Mouse (Mus musculus): ENCODE data around the gene Tdg. TPM values are rescaled to one million over a fixed set of nuclear protein-coding genes. Genes with fewer than 3 reads are reported as not detected.

The Tdg gene
- polyA plus RNA-seq, 1 experiment: 137 TPM

- TF ChIP-seq CTCF (IDR thresholded peaks at IDR 0.05; ENCODE audit: borderline replicate concordance, extremely low read depth, insufficient read depth, insufficient read length): no peak
- TF ChIP-seq POLR2A (IDR thresholded peaks at IDR 0.05; ENCODE audit: borderline replicate concordance, extremely low read depth, insufficient read depth, insufficient read length, poor library complexity, severe bottlenecking): no peak
- DNase-seq (ENCODE audit: low read depth): no peak
Measured at GRCm38 (mm10) chr10:82639032-82639698, 9.5 kb downstream of the Tdg start.

- DNase-seq (ENCODE audit: low read depth): no peak
- TF ChIP-seq CTCF (IDR thresholded peaks at IDR 0.05; ENCODE audit: borderline replicate concordance, extremely low read depth, insufficient read depth, insufficient read length): no peak
- no peak for TF ChIP-seq POLR2A (IDR thresholded peaks at IDR 0.05; ENCODE audit: borderline replicate concordance, extremely low read depth, insufficient read depth, insufficient read length, poor library complexity, severe bottlenecking)
Measured at GRCm38 (mm10) chr10:82641481-82641880, 11.9 kb downstream of the Tdg start.

- TF ChIP-seq CTCF (IDR thresholded peaks at IDR 0.05; ENCODE audit: borderline replicate concordance, extremely low read depth, insufficient read depth, insufficient read length): no peak
- TF ChIP-seq POLR2A (IDR thresholded peaks at IDR 0.05; ENCODE audit: borderline replicate concordance, extremely low read depth, insufficient read depth, insufficient read length, poor library complexity, severe bottlenecking): no peak
- DNase-seq (ENCODE audit: low read depth): no peak
Measured at GRCm38 (mm10) chr10:82646083-82646482, 16.5 kb downstream of the Tdg start.

GRCm38 (mm10) chr10:82647205-82647811 lies 17.7 kb downstream of the Tdg start:
- DNase-seq (ENCODE audit: low read depth): no peak
- TF ChIP-seq CTCF (IDR thresholded peaks at IDR 0.05; ENCODE audit: borderline replicate concordance, extremely low read depth, insufficient read depth, insufficient read length): no peak
- TF ChIP-seq POLR2A (IDR thresholded peaks at IDR 0.05; ENCODE audit: borderline replicate concordance, extremely low read depth, insufficient read depth, insufficient read length, poor library complexity, severe bottlenecking): no peak

- no peak for DNase-seq (ENCODE audit: low read depth)
- TF ChIP-seq POLR2A (IDR thresholded peaks at IDR 0.05; ENCODE audit: borderline replicate concordance, extremely low read depth, insufficient read depth, insufficient read length, poor library complexity, severe bottlenecking) (no peak), CTCF (IDR thresholded peaks at IDR 0.05; ENCODE audit: borderline replicate concordance, extremely low read depth, insufficient read depth, insufficient read length) (no peak)
Measured at GRCm38 (mm10) chr10:82651221-82651620, 21.6 kb downstream of the Tdg start.

GRCm38 (mm10) chr10:82652625-82653024 lies 23.0 kb downstream of the Tdg start:
- TF ChIP-seq CTCF (IDR thresholded peaks at IDR 0.05; ENCODE audit: borderline replicate concordance, extremely low read depth, insufficient read depth, insufficient read length) (no peak), POLR2A (IDR thresholded peaks at IDR 0.05; ENCODE audit: borderline replicate concordance, extremely low read depth, insufficient read depth, insufficient read length, poor library complexity, severe bottlenecking) (no peak)
- no peak for DNase-seq (ENCODE audit: low read depth)

- TF ChIP-seq POLR2A (IDR thresholded peaks at IDR 0.05; ENCODE audit: borderline replicate concordance, extremely low read depth, insufficient read depth, insufficient read length, poor library complexity, severe bottlenecking) (no peak), CTCF (IDR thresholded peaks at IDR 0.05; ENCODE audit: borderline replicate concordance, extremely low read depth, insufficient read depth, insufficient read length) (no peak)
- DNase-seq (ENCODE audit: low read depth): no peak
Measured at GRCm38 (mm10) chr10:82654581-82654980, 25.0 kb downstream of the Tdg start.

GRCm38 (mm10) chr10:82661820-82662219 lies 32.2 kb downstream of the Tdg start:
- no peak for DNase-seq (ENCODE audit: low read depth)
- TF ChIP-seq POLR2A (IDR thresholded peaks at IDR 0.05; ENCODE audit: borderline replicate concordance, extremely low read depth, insufficient read depth, insufficient read length, poor library complexity, severe bottlenecking): no peak
- TF ChIP-seq CTCF (IDR thresholded peaks at IDR 0.05; ENCODE audit: borderline replicate concordance, extremely low read depth, insufficient read depth, insufficient read length): no peak

- DNase-seq (ENCODE audit: low read depth): peak; percentile 91
- TF ChIP-seq POLR2A (IDR thresholded peaks at IDR 0.05; ENCODE audit: borderline replicate concordance, extremely low read depth, insufficient read depth, insufficient read length, poor library complexity, severe bottlenecking): no peak
- TF ChIP-seq CTCF (IDR thresholded peaks at IDR 0.05; ENCODE audit: borderline replicate concordance, extremely low read depth, insufficient read depth, insufficient read length): no peak
Measured at GRCm38 (mm10) chr10:82662267-82662990, 32.8 kb downstream of the Tdg start.

GRCm38 (mm10) chr10:82663289-82663688 lies 33.7 kb downstream of the Tdg start:
- DNase-seq (ENCODE audit: low read depth): no peak
- TF ChIP-seq CTCF (IDR thresholded peaks at IDR 0.05; ENCODE audit: borderline replicate concordance, extremely low read depth, insufficient read depth, insufficient read length) (no peak), POLR2A (IDR thresholded peaks at IDR 0.05; ENCODE audit: borderline replicate concordance, extremely low read depth, insufficient read depth, insufficient read length, poor library complexity, severe bottlenecking) (no peak)

- DNase-seq (ENCODE audit: low read depth): no peak
- TF ChIP-seq CTCF (IDR thresholded peaks at IDR 0.05; ENCODE audit: borderline replicate concordance, extremely low read depth, insufficient read depth, insufficient read length): no peak
- TF ChIP-seq POLR2A (IDR thresholded peaks at IDR 0.05; ENCODE audit: borderline replicate concordance, extremely low read depth, insufficient read depth, insufficient read length, poor library complexity, severe bottlenecking): no peak
Measured at GRCm38 (mm10) chr10:82665951-82666350, 36.3 kb downstream of the Tdg start.
